Mouse (Mus musculus) myocyte (in vitro differentiated cells): Measurements from ENCODE around the gene Sorcs2.

ENCODE experiments used
- CEBPB ChIP-seq: IDR thresholded peaks from 2 replicates; pipeline ENCODE4 v1.6.1; 2011; ENCODE audit warnings: mild to moderate bottlenecking, moderate library complexity; ENCODE audit not compliant: poor library complexity, insufficient read depth, severe bottlenecking
- E2F4 ChIP-seq: IDR thresholded peaks from one replicate; pipeline ENCODE4 v1.6.1; 2011; ENCODE audit warnings: mild to moderate bottlenecking, control low read depth, moderate library complexity; ENCODE audit not compliant: insufficient read depth
- MAX ChIP-seq: IDR thresholded peaks from one replicate; pipeline ENCODE4 v1.6.1; 2011; ENCODE audit warnings: low read depth, mild to moderate bottlenecking, control low read depth
- MYOD1 ChIP-seq, 3 experiments: IDR thresholded peaks; one replicate each; pipeline ENCODE4 v1.6.1; 2011; ENCODE audit warnings: control low read depth in 2 of 3, low read depth in 2 of 3, mild to moderate bottlenecking in 2 of 3, moderate library complexity in 1 of 3; ENCODE audit not compliant: insufficient read length in 2 of 3, control insufficient read depth in 1 of 3
- MYOG ChIP-seq, 3 experiments: IDR thresholded peaks; one replicate each; pipeline ENCODE4 v1.6.1; 2011; ENCODE audit warnings: control low read depth in 2 of 3, low read depth in 2 of 3, mild to moderate bottlenecking in 2 of 3; ENCODE audit not compliant: insufficient read length in 2 of 3, control insufficient read depth in 1 of 3, insufficient read depth in 1 of 3
- POLR2A ChIP-seq: IDR thresholded peaks from one replicate; pipeline ENCODE4 v1.6.1; 2011; ENCODE audit warnings: low read depth, mild to moderate bottlenecking, control low read depth, moderate library complexity; ENCODE audit not compliant: insufficient read length
- POLR2AphosphoS2 ChIP-seq: IDR thresholded peaks from one replicate; pipeline ENCODE4 v1.6.1; 2011; ENCODE audit warnings: low read depth, control low read depth; ENCODE audit not compliant: insufficient read length
- REST ChIP-seq: IDR thresholded peaks from one replicate; pipeline ENCODE4 v1.6.1; 2011; ENCODE audit warnings: mild to moderate bottlenecking, control low read depth, moderate library complexity; ENCODE audit not compliant: insufficient read depth, insufficient read length
- TCF12 ChIP-seq: IDR thresholded peaks from one replicate; pipeline ENCODE4 v1.6.1; 2011; ENCODE audit warnings: mild to moderate bottlenecking, control low read depth; ENCODE audit not compliant: poor library complexity, insufficient read depth, severe bottlenecking
- TCF3 ChIP-seq: IDR thresholded peaks from one replicate; pipeline ENCODE4 v1.6.1; 2011; ENCODE audit warnings: low read depth, control low read depth; ENCODE audit not compliant: insufficient read length
- USF1 ChIP-seq: IDR thresholded peaks from one replicate; pipeline ENCODE4 v1.6.1; 2011; ENCODE audit warnings: low read depth, mild to moderate bottlenecking, control low read depth, moderate library complexity

DNA sequence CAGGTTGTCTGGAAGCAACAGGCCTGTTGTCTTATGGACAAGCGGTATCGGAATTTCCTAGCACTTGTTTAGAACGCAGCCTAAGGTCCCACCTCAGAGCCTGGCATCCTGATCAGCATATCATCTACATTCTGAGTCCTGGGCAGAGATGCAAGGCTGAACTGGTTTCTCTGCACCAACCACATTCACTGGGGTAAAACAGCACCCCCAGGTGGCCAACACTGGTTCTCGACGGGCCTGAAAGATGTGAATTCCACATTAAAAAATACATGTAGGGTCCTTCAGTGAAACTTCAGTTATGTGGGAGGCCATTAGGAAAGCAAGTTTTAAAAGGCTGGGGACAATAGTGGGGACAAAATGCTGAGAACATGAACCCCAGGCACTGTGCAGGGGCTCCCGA is 174.2 kb downstream of the Sorcs2 start:
- TF ChIP-seq TCF12 (no peak), POLR2A (no peak), CEBPB (no peak), E2F4 (no peak), MYOD1 (IDR thresholded peaks at IDR 0.05; ENCODE audit: control insufficient read depth in 1 of 3, insufficient read length in 2 of 3, low read depth in 2 of 3) (no peak), POLR2AphosphoS2 (no peak), MAX (no peak), MYOG (IDR thresholded peaks at IDR 0.05; ENCODE audit: control insufficient read depth in 1 of 3, insufficient read depth in 1 of 3, insufficient read length in 2 of 3, low read depth in 2 of 3) (no peak), USF1 (no peak), REST (no peak), TCF3 (no peak)
